Mouse (Mus musculus): ENCODE results near the gene Spag7.
A peak's percentile ranks its signal among the peaks of the same experiment; 100 is the strongest.

The Spag7 gene

DNA sequence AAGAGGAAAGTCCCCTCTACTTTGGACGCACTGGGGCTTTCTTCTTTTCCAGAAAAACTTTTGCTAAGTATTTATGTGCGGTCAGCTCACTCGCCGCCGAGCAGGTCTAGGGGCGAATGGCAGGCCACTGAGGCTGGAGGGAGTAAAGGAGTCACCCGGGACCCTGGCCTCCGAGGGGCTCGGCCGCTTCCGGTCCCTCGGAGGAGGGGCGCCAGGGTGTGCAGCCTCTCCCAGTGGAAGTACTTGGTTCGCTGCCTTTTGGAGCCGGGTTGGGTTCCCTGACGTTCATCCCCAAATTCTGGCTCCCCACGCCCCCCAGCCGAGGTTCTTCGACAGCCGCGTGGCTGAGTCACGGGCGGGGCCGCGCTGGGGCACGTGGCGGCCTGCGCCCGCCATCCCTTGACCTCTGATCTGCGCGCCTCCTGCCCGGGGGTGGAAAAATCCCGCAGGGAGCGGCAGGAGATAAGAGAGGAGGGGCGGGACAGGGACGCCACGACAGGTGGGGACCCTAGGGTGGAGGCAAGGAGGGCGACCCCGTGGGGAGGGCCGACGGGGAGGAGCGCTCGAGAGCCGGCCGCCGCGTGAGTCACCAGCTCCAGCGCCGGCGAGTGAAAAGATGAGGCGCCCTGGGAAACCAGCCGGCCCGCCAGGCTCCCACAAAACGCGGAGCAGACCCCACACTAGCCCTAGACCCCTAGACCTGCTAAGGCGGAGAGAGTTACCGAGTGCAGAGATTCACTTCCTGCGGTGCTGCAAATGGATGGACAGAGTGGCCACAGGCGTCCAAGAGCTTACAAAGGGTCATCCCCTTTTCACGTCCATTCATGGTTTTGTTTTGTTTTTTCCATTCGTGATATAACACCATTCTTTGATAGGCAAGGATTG is 13.4 kb downstream of the Spag7 start:
- DNase-seq: no peak

GRCm38 (mm10) chr11:70654923-70655570 is 14.2 kb downstream of the Spag7 start:
- peak; percentile 73 for DNase-seq

GRCm38 (mm10) chr11:70654198-70654922 is 14.9 kb downstream of the Spag7 start, which contains the start of gene Pfn1:
Gene Pfn1, minus strand, starts transcription at chr11:70654644.
- DNase-seq: peak; percentile 72

DNA sequence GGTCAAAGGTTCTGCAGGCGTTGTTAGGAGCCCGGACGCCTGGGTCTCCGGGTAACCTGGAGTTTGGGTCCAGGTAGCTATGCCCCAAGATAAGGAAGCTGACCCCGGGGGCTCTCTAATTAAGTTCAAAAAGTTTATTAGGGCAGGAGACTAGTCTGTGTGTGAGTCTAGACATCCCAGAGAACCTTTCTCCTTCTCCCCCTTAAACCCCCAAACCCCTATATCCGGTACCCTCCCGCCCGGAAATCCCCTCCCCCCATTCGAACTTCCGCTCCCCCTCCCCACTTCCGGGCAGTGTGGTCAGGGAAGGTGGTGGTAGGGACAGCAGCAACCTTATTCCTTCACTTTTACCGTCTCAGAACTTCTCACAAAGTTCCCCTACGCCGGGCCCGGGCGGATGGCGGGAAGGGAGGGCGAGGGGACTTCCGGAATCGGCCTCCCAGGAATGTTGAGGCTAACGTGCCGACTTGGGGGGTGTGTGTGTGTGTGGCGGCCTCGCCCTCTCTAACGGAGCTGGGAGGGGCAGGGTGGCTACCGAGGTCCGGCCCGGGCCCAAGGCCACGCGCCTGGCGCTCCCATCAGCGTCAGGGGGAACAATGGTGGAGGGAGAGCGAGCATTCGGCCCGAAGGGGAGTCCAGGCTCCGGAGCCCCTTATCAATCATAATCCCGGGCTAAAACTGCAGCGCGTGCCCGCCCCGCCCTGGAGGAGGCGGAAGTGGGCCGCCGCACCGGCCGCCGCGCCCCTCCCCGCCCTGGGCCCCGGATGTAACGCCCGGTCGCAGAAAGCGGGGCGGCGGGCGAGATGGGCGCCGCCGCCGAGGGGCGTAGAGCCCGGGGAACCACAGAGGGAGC is 15.6 kb downstream of the Spag7 start:
- DNase-seq: peak; percentile 70

- no peak for DNase-seq
Measured at GRCm38 (mm10) chr11:70652884-70653344, 16.3 kb downstream of the Spag7 start.

DNA sequence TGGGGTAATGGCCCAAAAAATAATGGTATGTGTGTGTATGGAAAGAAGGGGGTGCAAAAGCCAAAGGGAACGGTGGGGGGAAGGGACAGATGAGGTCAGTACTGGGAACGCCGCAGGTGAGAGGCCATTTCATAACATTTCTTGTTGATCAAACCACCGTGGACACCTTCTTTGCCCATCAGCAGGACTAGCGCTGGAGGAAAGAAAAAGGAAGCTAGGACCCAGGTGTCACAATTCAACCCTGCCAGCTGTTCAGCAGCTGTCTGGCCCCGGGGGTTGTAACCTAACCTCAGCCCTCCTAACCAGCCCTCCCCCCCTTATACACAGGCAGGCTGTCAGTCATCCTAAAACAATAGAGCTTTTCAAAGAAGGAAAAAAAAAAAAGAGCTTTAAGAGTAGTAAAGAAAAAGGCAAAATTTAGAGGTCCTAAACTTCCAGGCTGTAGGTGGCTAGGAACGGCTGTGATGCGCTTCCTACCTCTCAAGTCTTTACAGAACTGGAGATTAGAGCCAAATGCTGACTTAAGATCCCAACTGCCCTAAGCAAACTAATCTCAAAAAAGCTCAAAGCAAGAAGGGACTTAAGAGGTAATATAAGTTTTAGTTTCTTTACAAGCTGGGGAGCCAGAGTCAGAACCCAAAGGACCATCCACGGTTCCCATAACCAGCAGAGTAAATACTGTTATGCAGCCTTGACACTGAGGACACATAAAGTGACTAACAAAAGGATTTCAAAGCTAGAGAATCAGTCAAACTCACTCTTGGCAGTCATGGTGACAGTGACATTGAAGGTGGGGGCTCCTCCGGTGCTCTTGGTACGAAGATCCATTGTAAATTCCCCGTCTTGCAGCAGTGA is 17.0 kb downstream of the Spag7 start:
- DNase-seq: no peak

GRCm38 (mm10) chr11:70651391-70651790 is 17.8 kb downstream of the Spag7 start:
- no peak for DNase-seq

- no peak for DNase-seq
Measured at GRCm38 (mm10) chr11:70650322-70651175, 18.7 kb downstream of the Spag7 start.

DNA sequence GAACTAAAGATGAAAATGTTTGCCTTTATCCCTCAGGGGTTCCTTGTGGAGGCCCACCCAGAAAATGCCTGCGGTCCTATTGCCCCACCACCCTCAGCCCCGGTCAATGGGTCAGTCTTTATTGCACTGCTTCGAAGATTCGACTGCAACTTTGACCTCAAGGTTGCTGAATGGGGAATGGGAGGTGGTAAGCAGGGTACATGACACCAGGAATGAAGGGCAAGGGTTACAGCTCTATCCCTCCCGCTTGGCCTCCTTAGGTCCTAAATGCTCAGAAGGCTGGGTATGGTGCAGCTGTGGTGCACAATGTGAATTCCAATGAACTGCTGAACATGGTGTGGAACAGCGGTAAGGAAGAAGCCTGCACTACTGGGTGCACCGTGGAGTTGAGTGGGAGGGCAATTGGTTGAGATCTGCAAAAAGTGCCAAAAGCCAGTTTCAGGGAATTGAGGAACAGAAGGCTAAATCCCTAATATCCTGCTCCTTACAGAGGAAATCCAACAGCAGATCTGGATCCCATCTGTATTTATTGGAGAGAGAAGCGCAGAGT is 20.0 kb downstream of the Spag7 start:
- DNase-seq: no peak

GRCm38 (mm10) chr11:70648512-70648911 is 20.7 kb downstream of the Spag7 start:
- no peak for DNase-seq

DNA sequence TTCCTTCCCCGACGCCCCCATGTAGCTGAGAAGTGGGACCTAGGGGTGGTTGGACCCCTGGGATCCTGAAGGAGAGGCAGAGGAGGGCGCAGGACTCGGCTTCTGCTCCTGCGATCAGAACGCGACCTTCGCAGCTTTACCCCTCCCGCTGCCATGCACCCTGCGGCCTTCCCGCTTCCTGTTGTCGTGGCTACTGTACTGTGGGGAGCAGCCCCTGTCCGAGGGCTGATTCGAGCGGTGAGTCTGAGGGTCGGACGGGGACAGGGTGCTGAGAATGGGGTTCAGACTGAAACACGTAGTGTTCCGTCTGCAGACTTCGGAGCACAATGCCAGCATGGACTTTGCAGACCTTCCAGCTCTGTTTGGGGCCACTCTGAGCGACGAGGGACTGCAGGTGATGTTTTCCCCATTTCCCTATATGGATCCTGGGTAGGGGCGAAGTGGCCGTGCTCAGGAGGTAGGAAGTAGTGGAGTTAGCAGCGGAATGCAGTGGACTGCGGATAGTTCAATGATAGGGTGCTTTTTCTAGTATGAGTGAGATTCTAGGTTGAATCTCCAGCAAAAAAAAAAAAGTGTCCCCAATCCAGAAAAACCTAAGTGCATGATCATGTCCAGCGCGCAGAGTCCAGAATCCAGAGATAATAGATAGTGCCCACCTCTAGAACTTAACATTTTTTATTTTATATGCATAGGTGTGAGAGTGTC is 21.3 kb downstream of the Spag7 start:
- DNase-seq: peak; percentile 26

GRCm38 (mm10) chr11:70646691-70647650 is 22.2 kb downstream of the Spag7 start, which contains the start of the genes Rnf167 and Slc25a11:
Gene Rnf167, plus strand, starts transcription at chr11:70647235.
Gene Slc25a11, minus strand, starts transcription at chr11:70647479.
- DNase-seq: peak; percentile 96

DNA sequence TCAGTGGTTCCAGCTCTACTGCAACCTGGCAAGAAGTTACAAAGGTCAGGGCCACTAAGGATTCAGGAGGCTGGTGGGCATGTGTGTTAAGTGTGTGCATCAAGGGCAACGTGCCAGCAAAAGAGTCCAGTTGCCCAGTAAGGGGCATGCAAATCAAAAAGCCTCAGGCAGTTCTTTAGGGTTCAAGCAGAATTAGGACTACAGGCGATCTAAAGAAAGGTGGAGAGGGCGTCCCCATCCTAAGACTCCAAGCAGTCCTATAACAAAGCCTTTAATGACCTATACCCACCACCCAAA is 23.0 kb downstream of the Spag7 start:
- DNase-seq: no peak

DNA sequence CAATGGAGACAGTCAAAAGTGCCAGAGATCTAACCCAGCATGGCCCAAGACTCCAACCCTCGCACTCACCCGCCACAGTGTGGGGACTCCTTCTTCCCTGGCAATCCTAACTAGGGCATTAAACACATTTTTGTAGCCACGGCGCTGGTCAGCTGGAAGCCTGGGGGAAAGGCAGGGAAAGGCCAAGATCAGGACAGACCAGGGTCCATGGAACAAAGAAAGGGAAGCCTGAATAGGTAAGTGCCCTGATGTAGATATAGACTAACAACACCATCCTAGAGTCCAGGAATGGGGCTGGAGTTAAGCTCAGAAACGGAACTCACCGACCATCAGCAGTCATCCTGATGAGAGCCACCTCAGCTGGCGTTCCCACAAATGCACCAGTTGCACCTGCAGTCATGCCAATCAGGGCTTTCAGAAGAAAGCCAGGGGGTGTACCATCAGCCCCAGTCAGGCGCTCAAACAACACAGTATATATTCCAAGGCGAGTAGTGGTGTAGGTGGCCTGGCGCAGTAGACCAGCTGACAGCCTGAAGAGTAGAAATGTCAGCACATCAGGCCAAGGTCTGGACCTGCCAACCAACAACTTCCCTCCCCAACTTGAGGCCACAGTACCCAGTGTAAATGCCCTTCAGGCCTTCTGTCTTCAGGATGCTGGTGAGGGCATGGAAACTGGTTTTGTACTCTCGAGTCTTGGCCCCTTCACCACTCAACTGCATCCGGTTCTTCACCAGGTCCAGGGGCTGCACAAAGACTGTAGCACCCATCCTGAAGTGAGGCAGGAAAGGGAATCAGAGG is 23.6 kb downstream of the Spag7 start:
- DNase-seq: no peak

DNA sequence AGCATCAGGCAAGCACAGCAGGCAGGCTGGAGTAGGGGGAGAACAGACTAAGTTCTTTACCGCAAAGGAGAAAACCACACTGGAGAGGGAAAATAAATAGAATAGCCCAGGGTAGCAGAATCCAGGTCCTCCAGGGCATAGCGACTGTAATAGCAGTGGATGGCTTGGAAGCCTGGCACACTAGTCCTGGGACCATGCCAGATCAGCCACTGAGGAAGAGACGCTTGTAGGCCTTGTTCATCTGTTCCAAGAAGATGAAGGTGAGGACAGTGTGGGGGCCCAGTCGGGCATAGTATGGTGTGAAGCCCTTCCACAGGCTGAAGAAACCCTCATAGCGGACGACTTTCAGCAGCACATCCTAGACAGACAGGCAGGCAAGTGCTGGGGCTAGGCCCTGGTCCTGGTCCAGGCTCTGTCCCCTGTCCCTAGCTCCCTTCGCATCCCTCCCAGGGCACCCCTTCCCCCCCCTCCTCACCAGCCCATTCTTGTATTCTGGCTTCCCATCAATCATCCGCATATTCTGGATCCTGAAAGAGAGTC is 24.6 kb downstream of the Spag7 start:
- no peak for DNase-seq

DNA sequence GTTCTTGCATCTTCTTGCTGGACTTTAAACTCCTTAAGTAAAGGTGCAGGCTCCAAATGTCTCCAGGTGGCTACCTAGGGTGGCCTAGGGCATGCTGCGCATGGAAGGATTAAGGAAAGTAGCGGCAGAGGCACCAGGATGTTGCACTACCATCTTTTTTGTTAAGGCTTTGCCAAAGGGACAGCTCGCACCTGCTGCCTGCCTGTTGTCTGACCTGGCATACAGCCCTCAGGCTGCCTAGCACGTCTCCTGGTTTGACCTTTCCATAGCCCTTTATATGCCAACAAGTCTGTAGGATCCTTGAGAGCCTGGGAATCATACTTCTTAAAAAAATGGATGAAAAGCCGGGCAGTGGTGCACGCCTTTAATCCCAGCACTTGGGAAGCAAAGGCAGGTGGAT is 26.2 kb downstream of the Spag7 start:
- DNase-seq: no peak

DNA sequence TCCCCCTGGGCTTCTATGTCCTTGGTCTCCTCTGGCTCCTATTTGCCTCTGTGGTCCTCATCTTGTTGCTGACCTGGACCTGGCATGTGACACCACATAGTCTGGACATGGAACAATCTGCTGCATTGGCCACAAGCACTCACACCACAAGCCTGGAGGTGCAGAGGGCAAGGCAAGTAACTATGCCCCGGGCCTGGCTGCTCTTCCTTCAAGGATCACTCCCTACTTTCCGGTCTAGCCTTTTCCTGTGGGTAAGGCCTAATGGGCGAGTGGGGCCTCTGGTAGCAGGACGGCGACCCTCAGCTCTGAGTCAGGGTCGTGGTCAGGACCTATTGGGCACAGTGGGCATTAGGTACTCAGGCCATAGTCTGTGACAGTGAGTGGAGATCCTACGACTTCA is 28.0 kb downstream of the Spag7 start:
- no peak for DNase-seq
